Comparison of ENCODE assay signal across 10 mouse cellular contexts in genomic region chr9:34054435-34054834, GRCm38 (mm10).
DNase-seq lines count a peak whose midpoint lies in the region; TF ChIP-seq lines count a peak whose summit lies in the region.
"Had no signal": no experiment of that assay in that cellular context is flagged by ENCODE, and none has a peak within 500 bp of the region (broad histone marks: within the 10 kb centered on the region; RNA-seq: fewer than 3 reads in every experiment).

No protein-coding gene starts in this region.

- H3K4me3 ChIP-seq in gastrocnemius, adult 2 months, result no peak overlapping the region
- H3K4me3 ChIP-seq in liver, adult 2 months (ENCODE audit: insufficient read depth, low read depth, low read length), result no peak overlapping the region
- no peak overlapping the region for H3K4me3 ChIP-seq in limb, embryonic 10.5 days
- H3K4me3 ChIP-seq: embryonic facial prominence, embryonic 15.5 days; liver, embryonic 13.5 days had no signal

- H3K27me3 ChIP-seq in liver, adult 2 months (ENCODE audit: control insufficient read depth, insufficient read depth, low read length), result no peaks in the 10 kb centered on the region
- H3K27me3 ChIP-seq in limb, embryonic 10.5 days (ENCODE audit: low read depth, poor library complexity, severe bottlenecking), result no peaks in the 10 kb centered on the region
- H3K27me3 ChIP-seq: embryonic facial prominence, embryonic 15.5 days; liver, embryonic 13.5 days had no signal

- no peak for DNase-seq in gastrocnemius, adult 2 months
- DNase-seq in gastrocnemius, postnatal 14 days, result no peak
- peak; percentile 3 for DNase-seq in liver, adult 2 months (ENCODE audit: extremely low read depth, low read depth, low spot score)
- DNase-seq in liver, result no peak
- peak; percentile 47 to 50 for DNase-seq in cerebellum, postnatal 14 days
- DNase-seq in limb, embryonic 10.5 days (ENCODE audit: low spot score), result peak; percentile 30
- DNase-seq in urinary bladder, adult 18-20 months (ENCODE audit: low spot score in 2 of 2), result no peak
- no peak for DNase-seq in spleen, adult 12 weeks (ENCODE audit: low spot score)
- DNase-seq: liver, embryonic 13.5 days had no signal

- TF ChIP-seq CTCF in gastrocnemius, adult 2 months (IDR thresholded peaks at IDR 0.05), result peak; percentile 41
- no peak for TF ChIP-seq CTCF in liver, adult 2 months (IDR thresholded peaks at IDR 0.05; ENCODE audit: low read depth, low read length)

- WGBS in liver, adult 2 months, result 24% methylated on average over 2 of the region's 2 CpGs
- WGBS in limb, embryonic 10.5 days, result 59% methylated on average over 2 of the region's 2 CpGs

- no peaks in the 10 kb centered on the region for H3K79me2 ChIP-seq in liver, adult 2 months (ENCODE audit: control insufficient read depth, insufficient read depth, low read length)

- H3K9me3 ChIP-seq in limb, embryonic 10.5 days (replicated peaks), result no peaks in the 10 kb centered on the region
- H3K9me3 ChIP-seq: embryonic facial prominence, embryonic 15.5 days; liver, embryonic 13.5 days had no signal

- TF ChIP-seq POLR2A in liver, adult 2 months (IDR thresholded peaks at IDR 0.05; ENCODE audit: extremely low read depth, insufficient read depth, low read length), result no peak

- H3K9ac ChIP-seq in liver, adult 2 months (ENCODE audit: low read depth, low read length), result no peak overlapping the region
- H3K9ac ChIP-seq: embryonic facial prominence, embryonic 15.5 days; liver, embryonic 13.5 days had no signal

- intact Hi-C loops in gastrocnemius, adult 2 months (cut with DNase I), result no loop called here
- intact Hi-C loops in gastrocnemius, postnatal 14 days (cut with DNase I; ENCODE audit: low total_unique reads), result no loop called here

- H3K27ac ChIP-seq in gastrocnemius, adult 2 months, result no peak overlapping the region
- no peak overlapping the region for H3K27ac ChIP-seq in liver, adult 2 months (replicated peaks; ENCODE audit: insufficient read depth, low read depth, low read length)
- no peak overlapping the region for H3K27ac ChIP-seq in limb, embryonic 10.5 days
- H3K27ac ChIP-seq: embryonic facial prominence, embryonic 15.5 days; liver, embryonic 13.5 days had no signal

- no peaks in the 10 kb centered on the region for H3K36me3 ChIP-seq in liver, adult 2 months (ENCODE audit: control insufficient read depth, insufficient read depth, low read length)
- no peaks in the 10 kb centered on the region for H3K36me3 ChIP-seq in limb, embryonic 10.5 days
- H3K36me3 ChIP-seq: embryonic facial prominence, embryonic 15.5 days; liver, embryonic 13.5 days had no signal

- H3K4me1 ChIP-seq in liver, adult 2 months (ENCODE audit: control insufficient read depth, insufficient read depth, low read length), result no peaks in the 10 kb centered on the region
- H3K4me1 ChIP-seq in limb, embryonic 10.5 days, result no peaks in the 10 kb centered on the region
- H3K4me1 ChIP-seq: embryonic facial prominence, embryonic 15.5 days; liver, embryonic 13.5 days had no signal

Comparison
In these comparisons a context has a peak if more than half of its experiments do, and no peak if none do; other contexts are left out.
1. DNase-seq: peak in liver, adult 2 months (single experiment), cerebellum, postnatal 14 days (2 of 2) and limb, embryonic 10.5 days (single experiment); none in gastrocnemius, adult 2 months (single experiment), gastrocnemius, postnatal 14 days (single experiment), liver (single experiment), urinary bladder, adult 18-20 months (0 of 2) and spleen, adult 12 weeks (single experiment).